Mouse (Mus musculus): ENCODE data around the gene Ppm1n. TPM values are rescaled to one million over a fixed set of nuclear protein-coding genes. Genes with fewer than 3 reads are reported as not detected.
A peak's percentile ranks its signal among the peaks of the same experiment; 100 is the strongest.

Ppm1n gene
- not detected in 2 replicates for total RNA-seq (2014; rRNA removed; ENCODE audit: low replicate concordance)
- 0.47 and 0.56 TPM in 2 replicates for polyA plus RNA-seq (2015; fragmentation: Nextera tagmentation; extraction: Ambion mirVana)

DNA sequence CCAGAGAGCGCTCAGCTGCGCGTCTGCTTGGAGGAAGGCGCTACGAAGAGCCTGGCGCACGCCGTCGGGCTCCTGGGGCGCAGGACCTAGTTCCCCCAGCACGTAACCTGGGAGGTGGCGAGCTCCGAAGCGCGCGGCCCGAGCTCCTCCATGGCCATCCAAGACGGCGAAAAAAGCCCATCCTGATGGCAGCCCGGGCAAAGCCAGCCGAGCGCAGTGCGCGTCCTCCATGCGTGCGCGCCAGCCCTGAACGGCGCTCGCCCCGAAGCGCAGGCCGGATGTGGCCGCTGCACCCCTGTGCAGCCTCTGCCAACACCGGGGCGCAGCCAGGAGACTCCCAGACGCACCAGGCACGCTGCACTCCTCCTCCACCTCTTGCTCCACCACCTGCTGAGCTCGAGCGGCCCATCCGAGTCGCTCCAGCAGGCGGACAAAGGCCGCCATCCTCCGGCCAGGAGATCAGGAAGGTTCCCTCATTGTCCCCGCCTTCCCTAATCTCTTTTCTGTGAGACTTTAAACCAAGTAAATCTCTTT, at the start of gene Ppm1n:
Ppm1n (minus strand) TSS at position 484 of the 534 bp plus-strand sequence.
- WGBS, result under 1% methylated on average over 46 of the region's 46 CpGs
- no peak for TF ChIP-seq EP300 (IDR thresholded peaks at IDR 0.05; ENCODE audit: low read depth)
- peak; percentile 17 for TF ChIP-seq CTCF (IDR thresholded peaks at IDR 0.05; ENCODE audit: low read depth)
- Histone ChIP-seq H3K4me3 (ENCODE audit: low read depth, low read length) (peak within 1 kb of the TSS; percentile 36), H3K36me3 (replicated peaks; ENCODE audit: control insufficient read depth, insufficient read depth, low read length) (no peaks in the 10 kb centered on the region), H3K4me1 (ENCODE audit: control insufficient read depth, insufficient read depth) (peaks cover 13% of the 10 kb centered on the region; the same call in 1 of the 2 replicates), H3K9me3 (replicated peaks; ENCODE audit: control insufficient read depth, low read length) (no peaks in the 10 kb centered on the region), H3K4me2 (ENCODE audit: low read depth, low read length) (peak within 1 kb of the TSS; percentile 52), H3K27me3 (ENCODE audit: control insufficient read depth, insufficient read depth, low read length) (peaks cover 52% of the 10 kb centered on the region), H3K27ac (ENCODE audit: low read depth) (no peak within 1 kb of the TSS), H3K9ac (replicated peaks; ENCODE audit: low read depth, low read length) (no peak within 1 kb of the TSS)
- DNase-seq (ENCODE audit: low spot score) (no peak), ATAC-seq (ENCODE audit: insufficient read depth, low read depth) (no peak)

DNA sequence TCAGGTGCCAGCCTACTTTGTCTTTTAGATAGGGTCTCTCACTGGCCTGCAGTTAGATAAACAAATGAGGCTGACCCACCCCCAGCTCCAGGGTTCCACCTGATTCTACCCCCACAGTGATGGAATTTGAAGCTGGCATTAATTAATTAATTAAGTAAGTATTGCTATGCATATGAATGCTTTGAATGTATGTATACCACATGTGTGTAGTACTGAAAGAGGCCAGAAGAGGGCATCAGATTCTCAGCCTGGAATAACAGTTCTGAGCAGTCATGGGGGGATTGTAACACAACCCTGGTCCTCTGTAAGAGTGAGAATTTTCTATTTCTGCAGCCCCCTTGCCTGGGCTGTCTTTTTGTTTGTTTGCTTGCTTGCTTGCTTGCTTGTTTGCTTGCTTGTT, 48.6 kb upstream of the Ppm1n start:
- DNase-seq (ENCODE audit: low spot score) (no peak), ATAC-seq (ENCODE audit: insufficient read depth, low read depth) (no peak)
- H3K9me3 ChIP-seq (replicated peaks; ENCODE audit: control insufficient read depth, low read length), result no peaks in the 10 kb centered on the region
- H3K4me2 ChIP-seq (ENCODE audit: low read depth, low read length), result no peak overlapping the region
- H3K4me3 ChIP-seq (ENCODE audit: low read depth, low read length), result no peak overlapping the region
- H3K9ac ChIP-seq (replicated peaks; ENCODE audit: low read depth, low read length), result no peak overlapping the region
- H3K4me1 ChIP-seq (ENCODE audit: control insufficient read depth, insufficient read depth), result peaks cover 18% of the 10 kb centered on the region
- TF ChIP-seq CTCF (IDR thresholded peaks at IDR 0.05; ENCODE audit: low read depth) (peak; percentile 14; the same call in 1 of the 2 replicates), EP300 (IDR thresholded peaks at IDR 0.05; ENCODE audit: low read depth) (no peak)
- H3K27ac ChIP-seq (ENCODE audit: low read depth), result no peak overlapping the region
- H3K27me3 ChIP-seq (ENCODE audit: control insufficient read depth, insufficient read depth, low read length), result no peaks in the 10 kb centered on the region
- H3K36me3 ChIP-seq (replicated peaks; ENCODE audit: control insufficient read depth, insufficient read depth, low read length), result no peaks in the 10 kb centered on the region

DNA sequence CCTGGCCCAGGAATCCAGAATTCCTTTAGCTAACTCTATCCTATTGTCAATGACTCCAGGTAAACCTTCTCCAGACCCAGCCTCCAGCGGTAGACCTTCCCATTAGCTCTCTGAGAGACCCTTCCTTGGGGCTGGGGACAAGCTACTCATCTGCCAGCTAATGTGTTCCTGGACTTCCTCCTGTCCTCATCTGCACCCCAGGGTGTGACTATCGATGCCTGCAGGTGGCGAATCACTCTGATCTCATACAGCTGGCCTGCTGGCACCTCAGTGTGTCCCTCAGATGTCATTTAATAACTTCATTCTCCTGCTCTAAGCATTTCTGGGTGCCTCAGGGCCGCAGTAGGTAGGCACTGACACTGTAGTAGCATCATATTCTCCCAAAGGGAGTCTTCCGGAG, 47.9 kb upstream of the Ppm1n start:
- DNase-seq (ENCODE audit: low spot score), result no peak
- no peak overlapping the region for H3K4me3 ChIP-seq (ENCODE audit: low read depth, low read length)
- no peaks in the 10 kb centered on the region for H3K36me3 ChIP-seq (replicated peaks; ENCODE audit: control insufficient read depth, insufficient read depth, low read length)
- no peak for TF ChIP-seq CTCF (IDR thresholded peaks at IDR 0.05; ENCODE audit: low read depth)
- TF ChIP-seq EP300 (IDR thresholded peaks at IDR 0.05; ENCODE audit: low read depth), result no peak
- no peak overlapping the region for H3K4me2 ChIP-seq (ENCODE audit: low read depth, low read length)
- no peak for ATAC-seq (ENCODE audit: insufficient read depth, low read depth)
- H3K27ac ChIP-seq (ENCODE audit: low read depth), result peak overlapping the region; percentile 58; the same call in 1 of the 2 replicates
- no peaks in the 10 kb centered on the region for H3K27me3 ChIP-seq (ENCODE audit: control insufficient read depth, insufficient read depth, low read length)
- no peaks in the 10 kb centered on the region for H3K9me3 ChIP-seq (replicated peaks; ENCODE audit: control insufficient read depth, low read length)
- no peak overlapping the region for H3K9ac ChIP-seq (replicated peaks; ENCODE audit: low read depth, low read length)
- peaks cover 17% of the 10 kb centered on the region for H3K4me1 ChIP-seq (ENCODE audit: control insufficient read depth, insufficient read depth)
- WGBS, result 67% methylated on average over 5 of the region's 5 CpGs

DNA sequence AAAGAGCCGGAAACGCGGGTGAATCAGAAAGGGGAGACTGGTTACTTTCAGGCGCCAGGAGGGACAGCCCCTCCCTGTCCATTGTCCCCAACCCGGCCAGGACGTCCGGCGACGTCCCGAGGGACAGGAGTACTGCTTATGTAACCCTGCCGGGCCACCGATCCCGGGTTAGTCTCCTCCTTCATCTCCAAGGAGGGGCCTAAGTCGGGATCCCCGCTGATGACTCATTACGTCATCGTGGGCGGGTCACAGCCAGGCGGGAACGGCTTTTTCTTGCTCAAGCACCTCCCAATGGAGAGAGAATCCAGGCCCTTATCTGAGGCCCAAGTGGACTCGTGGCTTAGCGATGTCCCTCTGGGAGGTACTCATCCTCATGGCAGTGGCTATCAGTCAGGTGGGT, 47.3 kb upstream of the Ppm1n start:
- WGBS, result 0% methylated on average over 22 of the region's 22 CpGs
- TF ChIP-seq EP300 (IDR thresholded peaks at IDR 0.05; ENCODE audit: low read depth), result peak; percentile 89; the same call in 1 of the 2 replicates
- TF ChIP-seq CTCF (IDR thresholded peaks at IDR 0.05; ENCODE audit: low read depth), result no peak
- Histone ChIP-seq H3K4me2 (ENCODE audit: low read depth, low read length) (peak overlapping the region; percentile 78), H3K4me3 (ENCODE audit: low read depth, low read length) (peak overlapping the region; percentile 42), H3K4me1 (ENCODE audit: control insufficient read depth, insufficient read depth) (peaks cover 12% of the 10 kb centered on the region), H3K36me3 (replicated peaks; ENCODE audit: control insufficient read depth, insufficient read depth, low read length) (no peaks in the 10 kb centered on the region), H3K27ac (ENCODE audit: low read depth) (peak overlapping the region; percentile 95), H3K9me3 (replicated peaks; ENCODE audit: control insufficient read depth, low read length) (no peaks in the 10 kb centered on the region), H3K9ac (replicated peaks; ENCODE audit: low read depth, low read length) (peak overlapping the region; percentile 38; the same call in 1 of the 2 replicates), H3K27me3 (ENCODE audit: control insufficient read depth, insufficient read depth, low read length) (no peaks in the 10 kb centered on the region)
- peak; percentile 89 for ATAC-seq (ENCODE audit: insufficient read depth, low read depth)
- DNase-seq (ENCODE audit: low spot score), result peak; percentile 94

DNA sequence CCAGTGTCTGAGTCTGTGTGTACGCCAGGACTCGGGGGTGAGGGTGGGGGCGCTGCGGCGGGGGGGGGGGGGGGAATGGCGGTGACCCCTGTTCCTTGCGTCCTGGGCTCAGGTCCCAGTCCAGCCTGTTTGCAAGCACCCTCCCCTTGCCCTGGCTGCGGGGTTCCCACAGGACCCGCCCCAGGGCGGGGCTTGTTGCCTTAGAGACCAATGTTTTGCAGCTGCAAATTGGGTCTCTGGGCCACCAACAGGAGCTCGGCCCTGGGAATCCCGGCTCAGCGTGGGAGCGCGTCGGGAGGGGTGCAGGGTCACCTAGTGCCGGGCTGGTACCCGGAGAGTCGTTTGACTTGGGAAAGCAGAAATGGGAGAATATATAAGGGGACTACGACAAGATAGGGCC, 46.5 kb upstream of the Ppm1n start:
- 1% methylated on average over 20 of the region's 20 CpGs for WGBS
- H3K4me3 ChIP-seq (ENCODE audit: low read depth, low read length), result peak overlapping the region; percentile 42
- H3K27ac ChIP-seq (ENCODE audit: low read depth), result peak overlapping the region; percentile 95
- H3K9ac ChIP-seq (replicated peaks; ENCODE audit: low read depth, low read length), result peak overlapping the region; percentile 38; the same call in 1 of the 2 replicates
- peak; percentile 79 for DNase-seq (ENCODE audit: low spot score)
- H3K9me3 ChIP-seq (replicated peaks; ENCODE audit: control insufficient read depth, low read length), result no peaks in the 10 kb centered on the region
- no peaks in the 10 kb centered on the region for H3K27me3 ChIP-seq (ENCODE audit: control insufficient read depth, insufficient read depth, low read length)
- H3K4me2 ChIP-seq (ENCODE audit: low read depth, low read length), result peak overlapping the region; percentile 78
- no peaks in the 10 kb centered on the region for H3K36me3 ChIP-seq (replicated peaks; ENCODE audit: control insufficient read depth, insufficient read depth, low read length)
- peak; percentile 83 for ATAC-seq (ENCODE audit: insufficient read depth, low read depth)
- H3K4me1 ChIP-seq (ENCODE audit: control insufficient read depth, insufficient read depth), result peaks cover 6% of the 10 kb centered on the region
- no peak for TF ChIP-seq EP300 (IDR thresholded peaks at IDR 0.05; ENCODE audit: low read depth)
- TF ChIP-seq CTCF (IDR thresholded peaks at IDR 0.05; ENCODE audit: low read depth), result no peak
